Mouse (Mus musculus): Measurements from ENCODE around the gene Lrp5. TPM values are rescaled to one million over a fixed set of nuclear protein-coding genes. Genes with fewer than 3 reads are reported as not detected.

Lrp5 gene
- polyA plus RNA-seq, 1 experiment from 2014 or later = 1.8 TPM

- Histone ChIP-seq H3K4me3 (replicated peaks; ENCODE audit: low read length) (no peak overlapping the region), H3K9me3 (ENCODE audit: control insufficient read depth, low read length) (no peaks in the 10 kb centered on the region), H3K4me1 (replicated peaks; ENCODE audit: control insufficient read depth, insufficient read depth, low read length) (0 out of 2 replicates have a peak, but pooled peaks cover 4% of the 10 kb centered on the region), H3K4me2 (replicated peaks) (no peak overlapping the region), H3K36me3 (replicated peaks; ENCODE audit: control insufficient read depth, insufficient read depth) (no peaks in the 10 kb centered on the region), H3K9ac (no peak overlapping the region), H3K27me3 (ENCODE audit: control insufficient read depth, insufficient read depth, low read length) (no peaks in the 10 kb centered on the region), H3K27ac (no peak overlapping the region)
- 89% methylated on average over 3 of the region's 3 CpGs for WGBS
- ATAC-seq (ENCODE audit: low FRiP score) (no peak), DNase-seq (ENCODE audit: low spot score) (no peak)
Observed at GRCm38 (mm10) chr19:3564309-3564708, 122.1 kb downstream of the Lrp5 start.

GRCm38 (mm10) chr19:3562752-3563151, 123.6 kb downstream of the Lrp5 start:
- Histone ChIP-seq H3K9ac (no peak overlapping the region), H3K4me1 (replicated peaks; ENCODE audit: control insufficient read depth, insufficient read depth, low read length) (no peaks in the 10 kb centered on the region), H3K36me3 (replicated peaks; ENCODE audit: control insufficient read depth, insufficient read depth) (no peaks in the 10 kb centered on the region), H3K27me3 (ENCODE audit: control insufficient read depth, insufficient read depth, low read length) (no peaks in the 10 kb centered on the region), H3K4me2 (replicated peaks) (no peak overlapping the region), H3K4me3 (replicated peaks; ENCODE audit: low read length) (no peak overlapping the region), H3K27ac (no peak overlapping the region; the same call in 1 of the 2 replicates), H3K9me3 (ENCODE audit: control insufficient read depth, low read length) (no peaks in the 10 kb centered on the region)
- ATAC-seq (ENCODE audit: low FRiP score) (no peak), DNase-seq (ENCODE audit: low spot score) (no peak)
- 91% methylated on average over 6 of the region's 6 CpGs for WGBS

- Histone ChIP-seq H3K4me1 (replicated peaks; ENCODE audit: control insufficient read depth, insufficient read depth, low read length) (no peaks in the 10 kb centered on the region), H3K4me3 (replicated peaks; ENCODE audit: low read length) (no peak overlapping the region), H3K27ac (no peak overlapping the region), H3K36me3 (replicated peaks; ENCODE audit: control insufficient read depth, insufficient read depth) (no peaks in the 10 kb centered on the region), H3K4me2 (replicated peaks) (no peak overlapping the region), H3K27me3 (ENCODE audit: control insufficient read depth, insufficient read depth, low read length) (no peaks in the 10 kb centered on the region), H3K9me3 (ENCODE audit: control insufficient read depth, low read length) (no peaks in the 10 kb centered on the region), H3K9ac (no peak overlapping the region)
- ATAC-seq (ENCODE audit: low FRiP score) (no peak), DNase-seq (ENCODE audit: low spot score) (no peak)
- WGBS = 93% methylated on average over 2 of the region's 2 CpGs
Observed at GRCm38 (mm10) chr19:3562298-3562697, 124.1 kb downstream of the Lrp5 start.

GRCm38 (mm10) chr19:3556169-3556827, 130.1 kb downstream of the Lrp5 start:
- 96% methylated on average over 2 of the region's 2 CpGs for WGBS
- ATAC-seq (ENCODE audit: low FRiP score) = no peak

GRCm38 (mm10) chr19:3554785-3555184, 131.6 kb downstream of the Lrp5 start:
- H3K27ac ChIP-seq = no peak overlapping the region
- H3K9ac ChIP-seq = no peak overlapping the region
- no peak overlapping the region for H3K4me2 ChIP-seq (replicated peaks)
- no peaks in the 10 kb centered on the region for H3K36me3 ChIP-seq (replicated peaks; ENCODE audit: control insufficient read depth, insufficient read depth)
- WGBS = 98% methylated on average over 8 of the region's 8 CpGs
- no peaks in the 10 kb centered on the region for H3K27me3 ChIP-seq (ENCODE audit: control insufficient read depth, insufficient read depth, low read length)
- H3K4me3 ChIP-seq (replicated peaks; ENCODE audit: low read length) = no peak overlapping the region
- H3K9me3 ChIP-seq (ENCODE audit: control insufficient read depth, low read length) = no peaks in the 10 kb centered on the region
- no peak for DNase-seq (ENCODE audit: low spot score)
- no peaks in the 10 kb centered on the region for H3K4me1 ChIP-seq (replicated peaks; ENCODE audit: control insufficient read depth, insufficient read depth, low read length)
- ATAC-seq (ENCODE audit: low FRiP score) = no peak

More at GRCm38 (mm10) chr19:3556169-3556827, 130.1 kb downstream of the Lrp5 start:
- no peaks in the 10 kb centered on the region for H3K4me1 ChIP-seq (replicated peaks; ENCODE audit: control insufficient read depth, insufficient read depth, low read length)
- no peak overlapping the region for H3K9ac ChIP-seq
- H3K27ac ChIP-seq = no peak overlapping the region
- H3K27me3 ChIP-seq (ENCODE audit: control insufficient read depth, insufficient read depth, low read length) = no peaks in the 10 kb centered on the region
- no peak overlapping the region for H3K4me3 ChIP-seq (replicated peaks; ENCODE audit: low read length)
- no peak overlapping the region for H3K4me2 ChIP-seq (replicated peaks)
- no peaks in the 10 kb centered on the region for H3K36me3 ChIP-seq (replicated peaks; ENCODE audit: control insufficient read depth, insufficient read depth)
- no peak for DNase-seq (ENCODE audit: low spot score)
- H3K9me3 ChIP-seq (ENCODE audit: control insufficient read depth, low read length) = no peaks in the 10 kb centered on the region

GRCm38 (mm10) chr19:3551573-3552159, 134.7 kb downstream of the Lrp5 start:
- no peaks in the 10 kb centered on the region for H3K4me1 ChIP-seq (replicated peaks; ENCODE audit: control insufficient read depth, insufficient read depth, low read length)
- WGBS = 57% methylated on average over 4 of the region's 4 CpGs
- DNase-seq (ENCODE audit: low spot score) = no peak
- no peak overlapping the region; the same call in 1 of the 2 replicates for H3K9ac ChIP-seq
- H3K27ac ChIP-seq = 0 out of 2 replicates have a peak overlapping the region, but pooled peaks have one; percentile 4
- H3K4me3 ChIP-seq (replicated peaks; ENCODE audit: low read length) = no peak overlapping the region
- no peaks in the 10 kb centered on the region for H3K27me3 ChIP-seq (ENCODE audit: control insufficient read depth, insufficient read depth, low read length)
- 0 out of 2 replicates have a peak, but pooled peaks cover 9% of the 10 kb centered on the region for H3K36me3 ChIP-seq (replicated peaks; ENCODE audit: control insufficient read depth, insufficient read depth)
- no peak overlapping the region for H3K4me2 ChIP-seq (replicated peaks)
- no peaks in the 10 kb centered on the region for H3K9me3 ChIP-seq (ENCODE audit: control insufficient read depth, low read length)
- no peak for ATAC-seq (ENCODE audit: low FRiP score)

GRCm38 (mm10) chr19:3550101-3550500, 136.3 kb downstream of the Lrp5 start:
- WGBS = 100% methylated on average over 1 of the region's 1 CpGs
- no peak overlapping the region for H3K27ac ChIP-seq
- DNase-seq (ENCODE audit: low spot score) (no peak), ATAC-seq (ENCODE audit: low FRiP score) (no peak)
- no peak overlapping the region for H3K9ac ChIP-seq
- H3K4me1 ChIP-seq (replicated peaks; ENCODE audit: control insufficient read depth, insufficient read depth, low read length) = no peaks in the 10 kb centered on the region
- no peaks in the 10 kb centered on the region for H3K27me3 ChIP-seq (ENCODE audit: control insufficient read depth, insufficient read depth, low read length)
- no peaks in the 10 kb centered on the region for H3K9me3 ChIP-seq (ENCODE audit: control insufficient read depth, low read length)
- H3K4me2 ChIP-seq (replicated peaks) = no peak overlapping the region
- H3K4me3 ChIP-seq (replicated peaks; ENCODE audit: low read length) = no peak overlapping the region
- H3K36me3 ChIP-seq (replicated peaks; ENCODE audit: control insufficient read depth, insufficient read depth) = 0 out of 2 replicates have a peak, but pooled peaks cover 9% of the 10 kb centered on the region

- 96% methylated on average over 1 of the region's 1 CpGs for WGBS
- Histone ChIP-seq H3K4me1 (replicated peaks; ENCODE audit: control insufficient read depth, insufficient read depth, low read length) (no peaks in the 10 kb centered on the region), H3K9me3 (ENCODE audit: control insufficient read depth, low read length) (no peaks in the 10 kb centered on the region), H3K27ac (no peak overlapping the region), H3K4me2 (replicated peaks) (no peak overlapping the region), H3K9ac (no peak overlapping the region), H3K36me3 (replicated peaks; ENCODE audit: control insufficient read depth, insufficient read depth) (0 out of 2 replicates have a peak, but pooled peaks cover 9% of the 10 kb centered on the region), H3K27me3 (ENCODE audit: control insufficient read depth, insufficient read depth, low read length) (no peaks in the 10 kb centered on the region), H3K4me3 (replicated peaks; ENCODE audit: low read length) (no peak overlapping the region)
- DNase-seq (ENCODE audit: low spot score) (no peak), ATAC-seq (ENCODE audit: low FRiP score) (no peak)
Observed at GRCm38 (mm10) chr19:3549263-3549662, 137.1 kb downstream of the Lrp5 start.

GRCm38 (mm10) chr19:3548311-3548710, 138.1 kb downstream of the Lrp5 start:
- Histone ChIP-seq H3K36me3 (replicated peaks; ENCODE audit: control insufficient read depth, insufficient read depth) (peaks cover 9% of the 10 kb centered on the region; the same call in 1 of the 2 replicates), H3K9me3 (ENCODE audit: control insufficient read depth, low read length) (no peaks in the 10 kb centered on the region), H3K4me3 (replicated peaks; ENCODE audit: low read length) (no peak overlapping the region), H3K4me2 (replicated peaks) (no peak overlapping the region), H3K9ac (no peak overlapping the region), H3K4me1 (replicated peaks; ENCODE audit: control insufficient read depth, insufficient read depth, low read length) (no peaks in the 10 kb centered on the region), H3K27ac (no peak overlapping the region), H3K27me3 (ENCODE audit: control insufficient read depth, insufficient read depth, low read length) (no peaks in the 10 kb centered on the region)
- WGBS = 90% methylated on average over 1 of the region's 1 CpGs
- ATAC-seq (ENCODE audit: low FRiP score) = no peak
- no peak for DNase-seq (ENCODE audit: low spot score)
